Mouse (Mus musculus): ENCODE measurements around the gene Clec12a. TPM values are rescaled to one million over a fixed set of nuclear protein-coding genes. Genes with fewer than 3 reads are reported as not detected.

The Clec12a gene
- polyA plus RNA-seq, 1 experiment = 106 TPM

GRCm38 (mm10) chr6:129356430-129356829 lies 13.9 kb downstream of the Clec12a start:
- TF ChIP-seq POLR2A (IDR thresholded peaks at IDR 0.05; ENCODE audit: borderline replicate concordance, control insufficient read depth, low read depth, low read length) = no peak
- no peak for TF ChIP-seq CTCF (IDR thresholded peaks at IDR 0.05; ENCODE audit: control insufficient read depth, insufficient read depth, low read length)
- Histone ChIP-seq H3K4me1 (ENCODE audit: control insufficient read depth, insufficient read depth, low read length) (no peaks in the 10 kb centered on the region; the same call in 1 of the 2 replicates), H3K4me3 (replicated peaks; ENCODE audit: control insufficient read depth, low read depth, low read length) (no peak overlapping the region), H3K27ac (ENCODE audit: control insufficient read depth, insufficient read depth, low read depth, low read length, poor library complexity) (peak overlapping the region; percentile 36; the same call in 1 of the 2 replicates)

GRCm38 (mm10) chr6:129359515-129359914 lies 17.0 kb downstream of the Clec12a start:
- WGBS = 52% methylated on average over 2 of the region's 2 CpGs
- H3K4me3 ChIP-seq (replicated peaks; ENCODE audit: control insufficient read depth, low read depth, low read length) = no peak overlapping the region
- TF ChIP-seq POLR2A (IDR thresholded peaks at IDR 0.05; ENCODE audit: borderline replicate concordance, control insufficient read depth, low read depth, low read length) (no peak), CTCF (IDR thresholded peaks at IDR 0.05; ENCODE audit: control insufficient read depth, insufficient read depth, low read length) (no peak)

DNA sequence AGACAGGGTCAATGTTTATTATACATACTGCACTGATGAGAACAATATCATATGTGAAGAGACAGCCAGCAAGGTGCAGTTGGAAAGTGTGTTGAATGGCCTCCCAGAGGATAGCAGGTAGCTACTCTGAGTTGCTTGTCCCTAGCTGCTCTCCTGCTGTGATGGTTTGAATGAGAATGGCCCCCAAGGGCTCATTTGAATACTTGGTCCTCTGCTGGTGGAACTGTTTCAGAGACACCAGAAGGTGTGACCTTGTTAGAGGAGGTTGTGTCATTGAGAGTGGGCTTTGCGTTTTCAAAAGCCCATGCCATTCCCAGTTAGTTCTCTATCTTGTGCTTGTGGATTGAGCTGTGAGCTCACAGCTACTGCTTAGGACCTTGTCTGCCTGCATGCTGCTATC lies 21.5 kb downstream of the Clec12a start:
- peaks cover 2% of the 10 kb centered on the region; the same call in 1 of the 2 replicates for H3K4me1 ChIP-seq (ENCODE audit: control insufficient read depth, insufficient read depth, low read length)
- TF ChIP-seq POLR2A (IDR thresholded peaks at IDR 0.05; ENCODE audit: borderline replicate concordance, control insufficient read depth, low read depth, low read length) = no peak
- no peak for TF ChIP-seq CTCF (IDR thresholded peaks at IDR 0.05; ENCODE audit: control insufficient read depth, insufficient read depth, low read length)
- H3K4me3 ChIP-seq (replicated peaks; ENCODE audit: control insufficient read depth, low read depth, low read length) = no peak overlapping the region
- WGBS = 43% methylated on average over 1 of the region's 1 CpGs
- no peak overlapping the region; the same call in 1 of the 2 replicates for H3K27ac ChIP-seq (ENCODE audit: control insufficient read depth, insufficient read depth, low read depth, low read length, poor library complexity)

More at GRCm38 (mm10) chr6:129359515-129359914, 17.0 kb downstream of the Clec12a start:
- Histone ChIP-seq H3K27ac (ENCODE audit: control insufficient read depth, insufficient read depth, low read depth, low read length, poor library complexity) (no peak overlapping the region), H3K4me1 (ENCODE audit: control insufficient read depth, insufficient read depth, low read length) (peaks cover 2% of the 10 kb centered on the region; the same call in 1 of the 2 replicates)

DNA sequence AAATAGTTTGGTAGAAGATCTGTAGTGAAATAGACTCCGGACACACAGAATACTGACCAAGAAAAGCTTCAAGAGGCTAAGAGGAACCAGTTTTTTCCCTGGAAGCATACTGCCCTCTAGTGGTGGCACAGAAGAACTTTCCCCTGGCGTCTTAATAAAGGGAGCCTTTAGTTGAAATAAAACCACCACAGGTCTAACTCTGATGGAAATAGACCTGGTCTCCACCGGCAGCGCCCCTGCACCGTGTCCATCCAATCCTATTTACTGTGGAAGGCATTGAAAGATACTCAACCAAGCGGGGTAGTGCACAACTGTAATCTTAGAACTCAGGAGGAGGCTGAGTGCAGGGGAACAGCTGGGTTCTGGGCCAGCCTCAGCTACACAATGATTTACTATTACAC lies 23.5 kb downstream of the Clec12a start:
- 5% methylated on average over 6 of the region's 6 CpGs for WGBS
- TF ChIP-seq CTCF (IDR thresholded peaks at IDR 0.05; ENCODE audit: control insufficient read depth, insufficient read depth, low read length) (peak; percentile 36), POLR2A (IDR thresholded peaks at IDR 0.05; ENCODE audit: borderline replicate concordance, control insufficient read depth, low read depth, low read length) (no peak)
- Histone ChIP-seq H3K4me1 (ENCODE audit: control insufficient read depth, insufficient read depth, low read length) (peaks cover 2% of the 10 kb centered on the region; the same call in 1 of the 2 replicates), H3K27ac (ENCODE audit: control insufficient read depth, insufficient read depth, low read depth, low read length, poor library complexity) (no peak overlapping the region), H3K4me3 (replicated peaks; ENCODE audit: control insufficient read depth, low read depth, low read length) (no peak overlapping the region)

GRCm38 (mm10) chr6:129369374-129370132 lies 27.1 kb downstream of the Clec12a start:
- WGBS = 56% methylated on average over 7 of the region's 7 CpGs
- no peak overlapping the region for H3K27ac ChIP-seq (ENCODE audit: control insufficient read depth, insufficient read depth, low read depth, low read length, poor library complexity)
- no peak overlapping the region for H3K4me3 ChIP-seq (replicated peaks; ENCODE audit: control insufficient read depth, low read depth, low read length)
- no peaks in the 10 kb centered on the region; the same call in 1 of the 2 replicates for H3K4me1 ChIP-seq (ENCODE audit: control insufficient read depth, insufficient read depth, low read length)
- TF ChIP-seq POLR2A (IDR thresholded peaks at IDR 0.05; ENCODE audit: borderline replicate concordance, control insufficient read depth, low read depth, low read length) (no peak), CTCF (IDR thresholded peaks at IDR 0.05; ENCODE audit: control insufficient read depth, insufficient read depth, low read length) (no peak)

DNA sequence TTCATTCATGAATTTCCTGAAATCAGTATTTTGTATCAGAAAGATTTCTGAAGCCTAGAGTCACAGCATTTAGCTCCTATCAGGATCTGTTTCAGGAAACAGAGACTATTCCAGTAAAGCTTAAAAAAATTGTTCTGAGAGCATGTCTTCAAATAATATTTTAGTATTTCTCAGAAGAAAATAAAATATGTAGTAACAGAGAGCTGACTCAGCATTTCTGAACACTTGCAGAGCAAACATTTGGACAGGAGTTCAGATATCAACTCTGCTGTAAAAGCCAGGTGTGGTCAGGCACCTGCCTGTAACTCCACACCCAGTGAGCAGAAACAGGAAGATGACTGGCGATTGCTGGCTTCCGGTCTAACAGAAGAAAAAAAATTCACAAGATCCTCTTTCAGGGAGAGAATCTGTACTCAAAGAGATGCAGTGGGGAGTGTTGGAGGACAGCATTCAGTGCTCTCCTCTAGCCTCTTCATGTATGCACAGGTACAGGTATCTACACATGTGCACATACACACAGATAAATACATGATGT lies 32.5 kb downstream of the Clec12a start:
- Histone ChIP-seq H3K4me1 (ENCODE audit: control insufficient read depth, insufficient read depth, low read length) (no peaks in the 10 kb centered on the region; the same call in 1 of the 2 replicates), H3K4me3 (replicated peaks; ENCODE audit: control insufficient read depth, low read depth, low read length) (no peak overlapping the region), H3K27ac (ENCODE audit: control insufficient read depth, insufficient read depth, low read depth, low read length, poor library complexity) (no peak overlapping the region)
- TF ChIP-seq CTCF (IDR thresholded peaks at IDR 0.05; ENCODE audit: control insufficient read depth, insufficient read depth, low read length) (no peak), POLR2A (IDR thresholded peaks at IDR 0.05; ENCODE audit: borderline replicate concordance, control insufficient read depth, low read depth, low read length) (no peak)
- 2% methylated on average over 2 of the region's 2 CpGs for WGBS

GRCm38 (mm10) chr6:129380454-129380853 lies 38.0 kb downstream of the Clec12a start:
- TF ChIP-seq CTCF (IDR thresholded peaks at IDR 0.05; ENCODE audit: control insufficient read depth, insufficient read depth, low read length) (no peak), POLR2A (IDR thresholded peaks at IDR 0.05; ENCODE audit: borderline replicate concordance, control insufficient read depth, low read depth, low read length) (no peak)
- Histone ChIP-seq H3K4me3 (replicated peaks; ENCODE audit: control insufficient read depth, low read depth, low read length) (no peak overlapping the region), H3K4me1 (ENCODE audit: control insufficient read depth, insufficient read depth, low read length) (no peaks in the 10 kb centered on the region; the same call in 1 of the 2 replicates), H3K27ac (ENCODE audit: control insufficient read depth, insufficient read depth, low read depth, low read length, poor library complexity) (no peak overlapping the region)
- WGBS = 82% methylated on average over 4 of the region's 4 CpGs

DNA sequence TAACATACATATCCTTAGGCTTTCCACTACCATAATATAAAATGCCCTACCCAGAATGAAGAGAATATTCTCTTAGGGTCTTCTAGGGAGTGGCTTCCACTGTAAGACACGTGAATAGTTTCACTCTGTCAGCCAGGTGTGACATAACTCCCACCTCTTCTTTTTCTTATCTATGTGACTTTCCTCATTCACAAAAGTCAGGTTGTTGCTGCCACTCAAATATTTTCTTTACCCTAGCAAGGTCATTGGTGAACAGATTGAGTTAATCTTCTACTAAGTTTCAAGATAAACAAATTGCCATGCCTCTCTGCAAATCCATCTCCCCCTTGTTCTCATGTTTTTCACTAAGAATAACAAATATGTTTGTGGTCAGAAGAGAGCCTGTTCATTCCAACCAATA lies 39.2 kb downstream of the Clec12a start:
- TF ChIP-seq CTCF (IDR thresholded peaks at IDR 0.05; ENCODE audit: control insufficient read depth, insufficient read depth, low read length) = no peak
- TF ChIP-seq POLR2A (IDR thresholded peaks at IDR 0.05; ENCODE audit: borderline replicate concordance, control insufficient read depth, low read depth, low read length) = no peak
- Histone ChIP-seq H3K4me3 (replicated peaks; ENCODE audit: control insufficient read depth, low read depth, low read length) (no peak overlapping the region), H3K4me1 (ENCODE audit: control insufficient read depth, insufficient read depth, low read length) (no peaks in the 10 kb centered on the region; the same call in 1 of the 2 replicates), H3K27ac (ENCODE audit: control insufficient read depth, insufficient read depth, low read depth, low read length, poor library complexity) (no peak overlapping the region)
- 69% methylated on average over 1 of the region's 1 CpGs for WGBS
